Mouse (Mus musculus): ENCODE measurements around the gene 1700010I14Rik. TPM values are rescaled to one million over a fixed set of nuclear protein-coding genes. Genes with fewer than 3 reads are reported as not detected.

1700010I14Rik gene
- polyA plus RNA-seq (2014; fragmentation: Nextera tagmentation; extraction: Ambion mirVana): 2.9 TPM in 2 replicates

DNA sequence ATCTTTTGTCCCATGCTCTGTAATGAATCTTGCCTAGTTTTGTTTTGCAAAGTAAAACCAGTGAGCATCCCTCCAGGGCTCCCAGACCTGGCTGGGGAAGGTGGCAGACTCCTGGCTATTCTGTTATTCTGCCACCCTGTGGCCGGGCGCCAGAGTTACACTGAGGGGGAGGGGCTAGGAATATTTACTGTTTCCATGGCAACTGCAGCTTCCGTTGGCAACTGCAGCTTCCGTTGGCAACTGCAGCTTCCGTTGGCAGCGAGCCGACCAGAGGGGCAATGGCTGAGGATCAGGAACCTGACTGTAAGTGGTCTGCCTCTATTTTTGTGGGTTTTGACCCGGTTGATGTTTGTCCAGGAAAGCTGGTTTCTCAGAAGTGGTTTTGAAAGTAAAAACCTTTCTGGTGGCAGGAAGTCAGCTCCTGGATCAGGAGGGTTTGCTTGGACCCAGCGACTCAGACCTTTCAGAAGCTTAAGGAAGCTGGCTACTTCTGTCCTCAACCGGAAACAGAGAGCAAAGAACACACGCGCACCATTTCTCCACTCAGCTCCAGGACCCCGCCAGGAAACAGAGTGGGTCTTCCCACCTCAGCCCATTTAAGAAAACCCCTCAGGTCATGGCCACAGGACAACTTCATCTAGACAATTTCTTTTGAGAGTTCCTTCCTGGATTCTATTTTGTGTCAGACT is at the start of gene 1700010I14Rik:
Gene 1700010I14Rik (plus strand): TSS at position 215 of the 689 bp plus-strand sequence.
- peaks cover 2% of the 10 kb centered on the region; the same call in 1 of the 2 replicates for H3K36me3 ChIP-seq (ENCODE audit: control insufficient read depth, insufficient read depth, low read length)
- peak; percentile 83 for DNase-seq (ENCODE audit: low spot score)
- H3K27me3 ChIP-seq (ENCODE audit: control insufficient read depth, insufficient read depth, low read length): no peaks in the 10 kb centered on the region
- H3K9ac ChIP-seq (ENCODE audit: low read length): peak within 1 kb of the TSS; percentile 49
- no peaks in the 10 kb centered on the region for H3K9me3 ChIP-seq (ENCODE audit: control insufficient read depth, low read length)
- peak; percentile 45 for ATAC-seq (ENCODE audit: insufficient read depth, low FRiP score, low TSS enrichment)
- peak within 1 kb of the TSS; percentile 65 for H3K4me2 ChIP-seq (ENCODE audit: low read depth)
- no peaks in the 10 kb centered on the region for H3K4me1 ChIP-seq (ENCODE audit: control insufficient read depth, insufficient read depth, low read length)
- WGBS: 5% methylated on average over 13 of the region's 13 CpGs
- H3K4me3 ChIP-seq (ENCODE audit: low read depth, low read length): peak within 1 kb of the TSS; percentile 36
- no peak within 1 kb of the TSS for H3K27ac ChIP-seq (ENCODE audit: low read depth, low read length)

DNA sequence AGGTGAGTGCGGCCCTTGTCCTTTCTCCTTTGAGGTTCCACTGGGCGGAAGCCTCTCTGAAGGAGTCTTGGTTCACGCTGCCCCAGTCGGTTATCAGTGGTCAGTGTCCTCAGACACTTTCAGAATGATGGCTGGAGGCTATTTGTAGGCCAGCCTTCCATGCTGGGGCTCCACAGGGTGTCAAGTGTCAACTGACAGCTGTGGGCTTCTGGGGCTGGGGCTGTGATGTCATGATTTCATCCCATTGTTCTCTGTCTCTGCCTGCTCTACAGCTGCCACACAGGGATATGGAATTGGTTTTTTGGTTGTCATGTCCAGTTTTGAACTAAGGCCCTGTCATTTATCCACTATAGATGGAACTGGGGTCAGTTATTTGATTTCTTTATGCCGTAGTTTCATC is 36.5 kb upstream of the 1700010I14Rik start:
- no peak overlapping the region for H3K9ac ChIP-seq (ENCODE audit: low read length)
- no peaks in the 10 kb centered on the region for H3K4me1 ChIP-seq (ENCODE audit: control insufficient read depth, insufficient read depth, low read length)
- WGBS: 75% methylated on average over 5 of the region's 5 CpGs
- H3K27ac ChIP-seq (ENCODE audit: low read depth, low read length): no peak overlapping the region
- H3K27me3 ChIP-seq (ENCODE audit: control insufficient read depth, insufficient read depth, low read length): no peaks in the 10 kb centered on the region
- no peaks in the 10 kb centered on the region for H3K36me3 ChIP-seq (ENCODE audit: control insufficient read depth, insufficient read depth, low read length)
- no peak overlapping the region for H3K4me3 ChIP-seq (ENCODE audit: low read depth, low read length)
- no peak overlapping the region for H3K4me2 ChIP-seq (ENCODE audit: low read depth)
- no peaks in the 10 kb centered on the region for H3K9me3 ChIP-seq (ENCODE audit: control insufficient read depth, low read length)
- no peak for DNase-seq (ENCODE audit: low spot score)
- no peak for ATAC-seq (ENCODE audit: insufficient read depth, low FRiP score, low TSS enrichment)

DNA sequence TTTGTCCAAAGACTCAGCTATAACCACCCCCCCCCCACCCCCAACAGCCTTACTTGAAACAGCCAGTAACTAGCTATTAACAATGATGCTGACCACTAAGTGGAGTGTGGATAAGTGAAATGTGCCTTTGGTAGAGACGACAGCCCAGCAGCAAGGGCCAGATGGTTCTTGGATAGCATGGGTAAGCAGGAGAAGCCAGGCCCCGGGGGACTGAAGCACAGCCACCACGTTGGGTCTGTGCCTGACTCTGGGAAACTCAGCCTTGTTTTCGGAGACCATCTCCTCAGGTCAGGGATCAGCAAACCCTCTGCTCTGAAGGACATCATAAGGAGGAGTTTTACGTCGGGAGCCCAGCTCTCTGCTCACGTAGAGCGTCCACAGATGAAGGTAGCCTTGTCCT is 35.2 kb upstream of the 1700010I14Rik start:
- DNase-seq (ENCODE audit: low spot score) (no peak), ATAC-seq (ENCODE audit: insufficient read depth, low FRiP score, low TSS enrichment) (no peak)
- no peak overlapping the region for H3K9ac ChIP-seq (ENCODE audit: low read length)
- H3K36me3 ChIP-seq (ENCODE audit: control insufficient read depth, insufficient read depth, low read length): no peaks in the 10 kb centered on the region
- H3K27ac ChIP-seq (ENCODE audit: low read depth, low read length): no peak overlapping the region
- H3K27me3 ChIP-seq (ENCODE audit: control insufficient read depth, insufficient read depth, low read length): no peaks in the 10 kb centered on the region
- WGBS: 85% methylated on average over 8 of the region's 8 CpGs
- no peak overlapping the region for H3K4me3 ChIP-seq (ENCODE audit: low read depth, low read length)
- no peaks in the 10 kb centered on the region for H3K4me1 ChIP-seq (ENCODE audit: control insufficient read depth, insufficient read depth, low read length)
- H3K9me3 ChIP-seq (ENCODE audit: control insufficient read depth, low read length): no peaks in the 10 kb centered on the region
- H3K4me2 ChIP-seq (ENCODE audit: low read depth): no peak overlapping the region

DNA sequence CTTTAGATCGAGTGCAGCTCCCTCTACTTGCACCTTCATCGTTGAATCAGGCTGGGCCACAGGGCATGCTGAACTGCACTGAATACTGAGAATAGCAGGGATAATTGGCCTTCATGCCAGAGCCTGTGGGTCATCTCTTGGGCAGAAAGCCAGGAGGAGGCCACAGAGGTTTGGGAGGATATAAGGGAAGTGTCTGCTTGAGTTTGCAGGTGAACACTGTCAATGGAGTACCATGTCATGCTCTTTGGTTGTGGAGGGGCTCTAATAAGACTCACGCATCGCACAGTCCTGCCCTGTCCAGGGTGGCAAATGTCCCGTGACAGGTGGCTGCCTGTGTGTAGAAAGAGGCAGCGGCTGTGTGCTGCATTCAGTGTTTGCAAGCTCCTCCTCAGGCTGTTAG is 30.0 kb upstream of the 1700010I14Rik start:
- H3K4me2 ChIP-seq (ENCODE audit: low read depth): no peak overlapping the region
- H3K9me3 ChIP-seq (ENCODE audit: control insufficient read depth, low read length): no peaks in the 10 kb centered on the region
- ATAC-seq (ENCODE audit: insufficient read depth, low FRiP score, low TSS enrichment) (no peak), DNase-seq (ENCODE audit: low spot score) (no peak)
- no peaks in the 10 kb centered on the region for H3K27me3 ChIP-seq (ENCODE audit: control insufficient read depth, insufficient read depth, low read length)
- no peaks in the 10 kb centered on the region for H3K36me3 ChIP-seq (ENCODE audit: control insufficient read depth, insufficient read depth, low read length)
- H3K9ac ChIP-seq (ENCODE audit: low read length): no peak overlapping the region
- 93% methylated on average over 6 of the region's 6 CpGs for WGBS
- H3K4me1 ChIP-seq (ENCODE audit: control insufficient read depth, insufficient read depth, low read length): 0 out of 2 replicates have a peak, but pooled peaks cover 5% of the 10 kb centered on the region
- H3K27ac ChIP-seq (ENCODE audit: low read depth, low read length): no peak overlapping the region
- H3K4me3 ChIP-seq (ENCODE audit: low read depth, low read length): no peak overlapping the region

DNA sequence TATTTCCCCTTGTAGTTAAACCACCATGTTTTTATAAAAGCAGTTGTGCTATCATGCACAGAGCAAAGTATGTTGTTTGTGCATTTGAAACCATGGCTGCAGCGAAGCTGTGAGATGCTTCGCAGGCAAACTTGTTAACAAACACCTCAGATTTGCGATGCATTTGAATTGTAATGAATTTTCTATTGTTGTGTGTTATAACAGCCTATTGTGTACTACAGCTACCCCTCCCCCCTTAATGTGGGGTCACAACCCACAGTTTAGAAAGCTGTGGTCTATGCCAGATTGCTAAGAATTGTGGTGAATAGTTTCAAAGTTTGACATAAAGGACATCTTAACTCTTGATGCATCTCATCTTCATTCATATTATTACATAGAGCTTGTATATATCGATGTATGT is 27.7 kb upstream of the 1700010I14Rik start:
- DNase-seq (ENCODE audit: low spot score) (no peak), ATAC-seq (ENCODE audit: insufficient read depth, low FRiP score, low TSS enrichment) (no peak)
- H3K4me3 ChIP-seq (ENCODE audit: low read depth, low read length): no peak overlapping the region
- H3K27ac ChIP-seq (ENCODE audit: low read depth, low read length): no peak overlapping the region
- H3K4me1 ChIP-seq (ENCODE audit: control insufficient read depth, insufficient read depth, low read length): 0 out of 2 replicates have a peak, but pooled peaks cover 5% of the 10 kb centered on the region
- H3K27me3 ChIP-seq (ENCODE audit: control insufficient read depth, insufficient read depth, low read length): no peaks in the 10 kb centered on the region
- 73% methylated on average over 4 of the region's 4 CpGs for WGBS
- no peaks in the 10 kb centered on the region for H3K9me3 ChIP-seq (ENCODE audit: control insufficient read depth, low read length)
- no peaks in the 10 kb centered on the region for H3K36me3 ChIP-seq (ENCODE audit: control insufficient read depth, insufficient read depth, low read length)
- no peak overlapping the region for H3K4me2 ChIP-seq (ENCODE audit: low read depth)
- H3K9ac ChIP-seq (ENCODE audit: low read length): no peak overlapping the region

DNA sequence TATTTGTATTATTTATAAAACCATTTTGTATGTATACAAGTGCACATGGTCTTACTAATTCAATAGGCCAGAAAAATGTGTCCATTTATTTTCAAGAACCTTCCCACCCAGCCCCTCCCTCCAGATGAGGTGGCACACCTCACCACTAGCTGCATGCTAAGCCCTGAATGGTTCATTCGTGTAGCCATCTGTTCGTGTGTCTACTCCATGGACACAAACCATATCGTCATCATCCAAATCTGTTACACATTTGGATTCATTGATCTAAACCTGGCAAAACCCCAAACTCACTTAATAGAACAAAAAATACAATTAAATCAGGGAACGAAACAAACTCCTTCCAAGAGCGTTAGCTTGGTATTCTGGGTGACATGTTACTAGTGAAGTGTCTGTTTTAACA is 27.0 kb upstream of the 1700010I14Rik start:
- WGBS: 90% methylated on average over 5 of the region's 5 CpGs
- no peak overlapping the region for H3K27ac ChIP-seq (ENCODE audit: low read depth, low read length)
- H3K4me1 ChIP-seq (ENCODE audit: control insufficient read depth, insufficient read depth, low read length): 0 out of 2 replicates have a peak, but pooled peaks cover 5% of the 10 kb centered on the region
- H3K27me3 ChIP-seq (ENCODE audit: control insufficient read depth, insufficient read depth, low read length): no peaks in the 10 kb centered on the region
- no peak for DNase-seq (ENCODE audit: low spot score)
- H3K4me3 ChIP-seq (ENCODE audit: low read depth, low read length): no peak overlapping the region
- no peak overlapping the region for H3K4me2 ChIP-seq (ENCODE audit: low read depth)
- H3K9me3 ChIP-seq (ENCODE audit: control insufficient read depth, low read length): no peaks in the 10 kb centered on the region
- no peak overlapping the region for H3K9ac ChIP-seq (ENCODE audit: low read length)
- no peaks in the 10 kb centered on the region for H3K36me3 ChIP-seq (ENCODE audit: control insufficient read depth, insufficient read depth, low read length)
- no peak for ATAC-seq (ENCODE audit: insufficient read depth, low FRiP score, low TSS enrichment)

DNA sequence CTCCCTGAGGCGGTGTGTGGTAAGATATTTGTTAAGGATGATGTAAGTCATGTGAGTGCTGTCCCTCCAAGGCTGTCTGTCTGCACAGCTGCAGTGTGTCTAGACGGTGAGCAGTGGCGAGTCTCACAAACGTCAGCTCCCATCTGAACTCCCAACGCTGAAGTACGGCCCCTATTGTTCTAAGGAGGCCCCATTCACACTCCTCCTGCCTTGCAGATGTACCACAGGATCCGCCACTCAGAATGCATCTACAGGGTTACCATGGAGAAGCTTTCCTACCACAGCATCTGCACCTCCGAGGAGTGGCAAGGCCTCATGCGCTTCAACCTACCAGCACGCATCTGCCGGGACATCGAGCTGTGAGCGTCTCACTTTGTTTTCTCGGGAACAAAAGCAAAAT is 26.5 kb upstream of the 1700010I14Rik start:
- Histone ChIP-seq H3K9me3 (ENCODE audit: control insufficient read depth, low read length) (no peaks in the 10 kb centered on the region), H3K9ac (ENCODE audit: low read length) (no peak overlapping the region), H3K4me3 (ENCODE audit: low read depth, low read length) (no peak overlapping the region), H3K4me2 (ENCODE audit: low read depth) (no peak overlapping the region), H3K36me3 (ENCODE audit: control insufficient read depth, insufficient read depth, low read length) (no peaks in the 10 kb centered on the region), H3K4me1 (ENCODE audit: control insufficient read depth, insufficient read depth, low read length) (0 out of 2 replicates have a peak, but pooled peaks cover 5% of the 10 kb centered on the region), H3K27me3 (ENCODE audit: control insufficient read depth, insufficient read depth, low read length) (no peaks in the 10 kb centered on the region), H3K27ac (ENCODE audit: low read depth, low read length) (no peak overlapping the region)
- peak; percentile 28 for DNase-seq (ENCODE audit: low spot score)
- ATAC-seq (ENCODE audit: insufficient read depth, low FRiP score, low TSS enrichment): no peak; the same call in 1 of the 2 replicates
- WGBS: 42% methylated on average over 14 of the region's 14 CpGs

DNA sequence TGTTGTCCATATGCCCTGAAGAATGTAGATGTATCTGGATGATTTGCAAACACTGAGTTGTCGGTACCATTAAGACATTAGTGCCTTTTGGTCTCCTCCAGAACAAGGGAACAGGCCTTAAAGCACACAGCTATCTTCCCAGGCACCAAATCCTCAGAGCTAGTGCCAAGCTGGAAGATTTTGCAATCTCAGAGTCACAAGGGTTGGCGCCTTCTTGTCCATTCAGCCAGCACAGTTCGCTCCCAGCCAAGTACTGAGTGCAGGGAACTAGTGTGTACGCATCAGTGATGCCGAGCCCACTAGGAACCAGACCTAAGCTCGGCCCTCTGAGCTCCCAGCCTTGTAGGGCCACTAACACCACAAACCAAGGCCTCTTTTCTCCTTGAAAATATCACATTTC is 23.0 kb upstream of the 1700010I14Rik start:
- 0 out of 2 replicates have a peak, but pooled peaks cover 5% of the 10 kb centered on the region for H3K4me1 ChIP-seq (ENCODE audit: control insufficient read depth, insufficient read depth, low read length)
- ATAC-seq (ENCODE audit: insufficient read depth, low FRiP score, low TSS enrichment) (no peak), DNase-seq (ENCODE audit: low spot score) (no peak)
- H3K27ac ChIP-seq (ENCODE audit: low read depth, low read length): no peak overlapping the region
- no peaks in the 10 kb centered on the region for H3K27me3 ChIP-seq (ENCODE audit: control insufficient read depth, insufficient read depth, low read length)
- no peaks in the 10 kb centered on the region; the same call in 1 of the 2 replicates for H3K36me3 ChIP-seq (ENCODE audit: control insufficient read depth, insufficient read depth, low read length)
- H3K9me3 ChIP-seq (ENCODE audit: control insufficient read depth, low read length): no peaks in the 10 kb centered on the region
- no peak overlapping the region for H3K4me2 ChIP-seq (ENCODE audit: low read depth)
- H3K4me3 ChIP-seq (ENCODE audit: low read depth, low read length): no peak overlapping the region
- 90% methylated on average over 6 of the region's 6 CpGs for WGBS
- H3K9ac ChIP-seq (ENCODE audit: low read length): no peak overlapping the region
